Mouse (Mus musculus) stomach, postnatal 0 days (tissue): Measurements from ENCODE around the gene Snx29. TPM values are rescaled to one million over a fixed set of nuclear protein-coding genes. Genes with fewer than 3 reads are reported as not detected.

Experiments
- ATAC-seq: fragments of 200-750 bp; cut with Nextera tagmentation; 2 replicates; pipeline ENCODE4 v1.8.0; 2017; ENCODE audit not compliant: low FRiP score, low TSS enrichment
- DNase-seq: peaks from one replicate; pipeline ENCODE4 v3.0.0-alpha.2; 2016; ENCODE audit warnings: low spot score
- H3K27ac ChIP-seq: fragments of 300-500 bp; sonication (generic); replicated peaks from 2 replicates; pipeline ENCODE4 v1.5.1; 2014; ENCODE audit warnings: mild to moderate bottlenecking, control low read depth
- H3K27me3 ChIP-seq: fragments of 300-500 bp; sonication (generic); 2 replicates; pipeline ENCODE4 v1.6.1; 2014; ENCODE audit warnings: low read length; ENCODE audit not compliant: control insufficient read depth, insufficient read depth
- H3K36me3 ChIP-seq: fragments of 300-500 bp; sonication (generic); 2 replicates; pipeline ENCODE4 v1.6.1; 2014; ENCODE audit warnings: low read length, mixed read lengths; ENCODE audit not compliant: control insufficient read depth, insufficient read depth
- H3K4me1 ChIP-seq: fragments of 300-500 bp; sonication (generic); replicated peaks from 2 replicates; pipeline ENCODE4 v1.6.1; 2014; ENCODE audit warnings: antibody characterized with exemption; ENCODE audit not compliant: control insufficient read depth, insufficient read depth
- H3K4me2 ChIP-seq: fragments of 300-500 bp; sonication (generic); replicated peaks from 2 replicates; pipeline ENCODE4 v1.6.1; 2014; ENCODE audit warnings: low read depth, mild to moderate bottlenecking, control low read depth, moderate library complexity
- H3K4me3 ChIP-seq: fragments of 300-500 bp; sonication (generic); 2 replicates; pipeline ENCODE4 v1.5.1; 2014; ENCODE audit warnings: low read depth, low read length, control low read depth
- H3K9ac ChIP-seq: fragments of 300-500 bp; sonication (generic); 2 replicates; pipeline ENCODE4 v1.6.1; 2014; ENCODE audit warnings: mild to moderate bottlenecking, low read length, control low read depth, mixed read lengths
- H3K9me3 ChIP-seq: fragments of 300-500 bp; sonication (generic); 2 replicates; pipeline ENCODE4 v1.6.1; 2016; ENCODE audit warnings: low read length; ENCODE audit not compliant: control insufficient read depth
- CTCF ChIP-seq: IDR thresholded peaks from 2 replicates; pipeline ENCODE4 v1.5.1; 2016; ENCODE audit warnings: antibody characterized with exemption, low read depth, mild to moderate bottlenecking, moderate library complexity
- EP300 ChIP-seq: optimal IDR thresholded peaks from 2 replicates; pipeline ENCODE3; 2016; ENCODE audit warnings: antibody characterized with exemption
- WGBS: fragments of 180-500 bp; shearing (Covaris S2); extraction: QIAGEN DNeasy Blood & Tissue Kit; methylation state at CpG from one replicate; pipeline ENCODE4 v1.1.7; 2014; 5-methylcytosine and 5-hydroxymethylcytosine counted together
- polyA plus RNA-seq: library from polyadenylated mRNA; unstranded; fragments of >200 nt; fragmentation: Nextera tagmentation; extraction: Ambion mirVana; gene quantifications from 2 replicates; pipeline ENCODE4 v1.2.1, GENCODE M21; 2015

The Snx29 gene
- polyA plus RNA-seq, 1 experiment from 2014 or later, result 4.8 TPM

- TF ChIP-seq EP300 (no peak), CTCF (no peak)
- no peaks in the 10 kb centered on the region for H3K36me3 ChIP-seq
- WGBS, result 71% methylated on average over 1 of the region's 1 CpGs
- no peak overlapping the region for H3K27ac ChIP-seq
- DNase-seq, result no peak
- no peak for ATAC-seq
- H3K4me2 ChIP-seq, result no peak overlapping the region
- no peaks in the 10 kb centered on the region for H3K9me3 ChIP-seq
- H3K27me3 ChIP-seq, result no peaks in the 10 kb centered on the region
- H3K4me3 ChIP-seq, result no peak overlapping the region
- no peaks in the 10 kb centered on the region for H3K4me1 ChIP-seq
- no peak overlapping the region for H3K9ac ChIP-seq
Measured at GRCm38 (mm10) chr16:11638739-11639138, 316.0 kb downstream of the Snx29 start.

GRCm38 (mm10) chr16:11639936-11640335 is 317.2 kb downstream of the Snx29 start:
- Histone ChIP-seq H3K9me3 (no peaks in the 10 kb centered on the region), H3K27me3 (no peaks in the 10 kb centered on the region)
- 88% methylated on average over 8 of the region's 8 CpGs for WGBS

GRCm38 (mm10) chr16:11643603-11644002 is 320.9 kb downstream of the Snx29 start:
- TF ChIP-seq EP300 (no peak), CTCF (no peak)
- Histone ChIP-seq H3K27me3 (no peaks in the 10 kb centered on the region), H3K36me3 (no peaks in the 10 kb centered on the region), H3K9ac (no peak overlapping the region), H3K4me3 (no peak overlapping the region), H3K9me3 (no peaks in the 10 kb centered on the region), H3K4me1 (no peaks in the 10 kb centered on the region), H3K27ac (no peak overlapping the region), H3K4me2 (no peak overlapping the region)
- 69% methylated on average over 6 of the region's 6 CpGs for WGBS
- DNase-seq (no peak), ATAC-seq (no peak)

More at GRCm38 (mm10) chr16:11639936-11640335, 317.2 kb downstream of the Snx29 start:
- Histone ChIP-seq H3K27ac (no peak overlapping the region), H3K4me1 (no peaks in the 10 kb centered on the region), H3K4me3 (no peak overlapping the region), H3K4me2 (no peak overlapping the region), H3K36me3 (no peaks in the 10 kb centered on the region), H3K9ac (no peak overlapping the region)
- TF ChIP-seq CTCF, result no peak
- no peak for DNase-seq
- no peak for ATAC-seq

- WGBS, result 79% methylated on average over 2 of the region's 2 CpGs
- no peak for DNase-seq
- Histone ChIP-seq H3K9me3 (no peaks in the 10 kb centered on the region), H3K27me3 (no peaks in the 10 kb centered on the region), H3K27ac (no peak overlapping the region), H3K4me1 (no peaks in the 10 kb centered on the region), H3K4me2 (no peak overlapping the region), H3K4me3 (no peak overlapping the region), H3K36me3 (no peaks in the 10 kb centered on the region), H3K9ac (no peak overlapping the region)
- TF ChIP-seq CTCF (no peak), EP300 (no peak)
- ATAC-seq, result no peak
Measured at GRCm38 (mm10) chr16:11644399-11644798, 321.7 kb downstream of the Snx29 start.

GRCm38 (mm10) chr16:11645668-11646067 is 323.0 kb downstream of the Snx29 start:
- H3K9ac ChIP-seq, result no peak overlapping the region
- no peak for TF ChIP-seq CTCF
- TF ChIP-seq EP300, result no peak
- DNase-seq (no peak), ATAC-seq (no peak)
- no peaks in the 10 kb centered on the region for H3K9me3 ChIP-seq
- no peaks in the 10 kb centered on the region for H3K4me1 ChIP-seq
- H3K36me3 ChIP-seq, result no peaks in the 10 kb centered on the region
- no peak overlapping the region for H3K4me2 ChIP-seq
- H3K4me3 ChIP-seq, result no peak overlapping the region
- no peaks in the 10 kb centered on the region for H3K27me3 ChIP-seq
- 12% methylated on average over 4 of the region's 4 CpGs for WGBS
- no peak overlapping the region for H3K27ac ChIP-seq

- TF ChIP-seq EP300, result no peak
- H3K9me3 ChIP-seq, result no peaks in the 10 kb centered on the region
- H3K36me3 ChIP-seq, result no peaks in the 10 kb centered on the region
- H3K9ac ChIP-seq, result no peak overlapping the region
- no peak overlapping the region for H3K4me2 ChIP-seq
- no peak overlapping the region for H3K27ac ChIP-seq
- H3K27me3 ChIP-seq, result no peaks in the 10 kb centered on the region
- no peak for ATAC-seq
- H3K4me3 ChIP-seq, result no peak overlapping the region
- no peak for DNase-seq
- WGBS, result 88% methylated on average over 4 of the region's 4 CpGs
- H3K4me1 ChIP-seq, result no peaks in the 10 kb centered on the region
Measured at GRCm38 (mm10) chr16:11646745-11647289, 324.1 kb downstream of the Snx29 start.
